Mouse (Mus musculus) liver, postnatal 0 days (tissue): ENCODE measurements around the gene Phf21a. TPM values are rescaled to one million over a fixed set of nuclear protein-coding genes. Genes with fewer than 3 reads are reported as not detected.

Source experiments
- ATAC-seq: fragments of 200-750 bp; cut with Nextera tagmentation; 2 replicates; pipeline ENCODE4 v1.8.0; 2017; ENCODE audit warnings: mild to moderate bottlenecking, moderate library complexity
- DNase-seq: peaks from one replicate; pipeline ENCODE4 v3.0.0-alpha.2; 2016
- H3K27ac ChIP-seq: fragments of 300-500 bp; sonication (generic); 2 replicates; pipeline ENCODE4 v1.5.1; 2014; ENCODE audit warnings: antibody characterized with exemption, moderate library complexity, mild to moderate bottlenecking, low read depth
- H3K27me3 ChIP-seq: fragments of 300-500 bp; sonication (generic); 2 replicates; pipeline ENCODE4 v1.6.1; 2014; ENCODE audit warnings: low read length, control low read depth, mixed read lengths; ENCODE audit not compliant: insufficient read depth
- H3K36me3 ChIP-seq: fragments of 300-500 bp; sonication (generic); replicated peaks from 2 replicates; pipeline ENCODE4 v1.6.1; 2014; ENCODE audit warnings: mild to moderate bottlenecking, control low read depth, low read length, moderate library complexity, mixed read lengths; ENCODE audit not compliant: insufficient read depth
- H3K4me1 ChIP-seq: fragments of 300-500 bp; sonication (generic); 2 replicates; pipeline ENCODE4 v1.6.1; 2014; ENCODE audit warnings: antibody characterized with exemption, mild to moderate bottlenecking, control low read depth; ENCODE audit not compliant: insufficient read depth
- H3K4me2 ChIP-seq: fragments of 300-500 bp; sonication (generic); 2 replicates; pipeline ENCODE4 v1.6.1; 2014; ENCODE audit warnings: low read depth, mild to moderate bottlenecking, low read length, moderate library complexity, mixed read lengths
- H3K4me3 ChIP-seq: fragments of 300-500 bp; sonication (generic); 2 replicates; pipeline ENCODE4 v1.5.1; 2014; ENCODE audit warnings: low read depth, low read length
- H3K9ac ChIP-seq: fragments of 300-500 bp; sonication (generic); replicated peaks from 2 replicates; pipeline ENCODE4 v1.6.1; 2014; ENCODE audit warnings: mild to moderate bottlenecking, moderate library complexity
- H3K9me3 ChIP-seq: fragments of 300-500 bp; sonication (generic); 2 replicates; pipeline ENCODE4 v1.6.1; 2016; ENCODE audit warnings: mild to moderate bottlenecking, control low read depth, low read length, mixed read lengths
- CTCF ChIP-seq: sonication (generic); IDR thresholded peaks from 2 replicates; pipeline ENCODE4 v1.5.1; 2016; ENCODE audit warnings: antibody characterized with exemption, low read depth
- EP300 ChIP-seq: IDR thresholded peaks from 2 replicates; pipeline ENCODE4 v1.6.1; 2016; ENCODE audit warnings: antibody characterized with exemption, low read depth, mild to moderate bottlenecking
- WGBS: fragments of 180-500 bp; shearing (Covaris S2); extraction: QIAGEN DNeasy Blood & Tissue Kit; methylation state at CpG from one replicate; pipeline ENCODE4 v1.1.7; 2014; ENCODE audit not compliant: insufficient replicate concordance; 5-methylcytosine and 5-hydroxymethylcytosine counted together
- polyA plus RNA-seq: library from polyadenylated mRNA; unstranded; fragments of >200 nt; fragmentation: Nextera tagmentation; extraction: Ambion mirVana; gene quantifications from 2 replicates; pipeline ENCODE4 v1.2.1, GENCODE M21; 2015

Gene Phf21a
- polyA plus RNA-seq, 1 experiment from 2014 or later = 2.7 TPM

DNA sequence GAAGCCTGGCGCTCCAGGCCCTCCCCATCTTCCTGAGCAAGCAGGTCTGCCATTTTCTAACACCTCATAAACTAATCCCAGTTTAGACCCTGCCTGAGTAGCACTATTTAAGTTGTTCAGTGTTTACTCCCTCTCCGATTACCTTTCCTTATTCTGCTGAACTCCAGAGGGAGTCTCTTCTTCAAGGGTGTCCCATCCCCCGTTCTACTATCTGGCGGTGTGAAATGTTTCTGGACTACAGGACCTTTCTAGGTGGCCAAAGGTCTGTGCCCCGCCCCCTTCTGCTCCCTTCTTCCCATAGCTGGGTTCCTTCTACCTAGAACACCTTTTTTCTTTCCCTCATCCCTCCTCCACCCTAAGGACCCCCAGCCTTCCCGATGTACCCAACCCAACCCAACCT, 32.6 kb upstream of the Phf21a start:
- 29% methylated on average over 6 of the region's 6 CpGs for WGBS
- H3K4me3 ChIP-seq = no peak overlapping the region

DNA sequence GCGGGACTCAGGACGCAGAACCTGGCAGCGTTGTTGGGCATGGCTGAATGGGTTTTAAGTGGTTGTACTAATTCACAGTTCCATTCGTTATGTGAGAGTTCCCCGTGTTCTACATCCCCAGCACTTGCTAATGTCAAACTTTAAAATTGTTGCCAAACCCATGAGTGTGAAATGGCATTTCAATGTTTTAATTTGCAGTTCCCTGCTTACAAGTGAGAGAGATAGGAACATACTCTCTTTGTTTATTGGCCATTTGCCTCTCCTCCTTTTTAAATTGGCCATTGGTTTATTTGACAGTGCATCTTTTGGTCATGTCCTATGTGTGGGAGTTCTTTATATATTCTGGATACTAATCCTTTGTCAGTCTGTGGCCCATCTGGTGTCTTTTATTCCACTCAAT, 31.6 kb upstream of the Phf21a start:
- no peak overlapping the region for H3K4me2 ChIP-seq
- H3K27me3 ChIP-seq = peaks cover 32% of the 10 kb centered on the region
- H3K27ac ChIP-seq = no peak overlapping the region
- peaks cover 16% of the 10 kb centered on the region for H3K4me1 ChIP-seq
- ATAC-seq (no peak), DNase-seq (no peak)
- H3K9ac ChIP-seq = no peak overlapping the region
- no peaks in the 10 kb centered on the region for H3K9me3 ChIP-seq
- H3K4me3 ChIP-seq = no peak overlapping the region
- H3K36me3 ChIP-seq = no peaks in the 10 kb centered on the region
- 84% methylated on average over 5 of the region's 5 CpGs for WGBS
- TF ChIP-seq CTCF (no peak), EP300 (no peak)

More for the DNA sequence above, 32.6 kb upstream of the Phf21a start:
- Histone ChIP-seq H3K4me2 (peak overlapping the region; percentile 88; the same call in 1 of the 2 replicates), H3K36me3 (no peaks in the 10 kb centered on the region), H3K9me3 (no peaks in the 10 kb centered on the region), H3K9ac (no peak overlapping the region), H3K27ac (no peak overlapping the region), H3K27me3 (peaks cover 32% of the 10 kb centered on the region), H3K4me1 (peaks cover 23% of the 10 kb centered on the region)
- DNase-seq (no peak), ATAC-seq (no peak)
- TF ChIP-seq EP300 = no peak
- TF ChIP-seq CTCF = no peak

DNA sequence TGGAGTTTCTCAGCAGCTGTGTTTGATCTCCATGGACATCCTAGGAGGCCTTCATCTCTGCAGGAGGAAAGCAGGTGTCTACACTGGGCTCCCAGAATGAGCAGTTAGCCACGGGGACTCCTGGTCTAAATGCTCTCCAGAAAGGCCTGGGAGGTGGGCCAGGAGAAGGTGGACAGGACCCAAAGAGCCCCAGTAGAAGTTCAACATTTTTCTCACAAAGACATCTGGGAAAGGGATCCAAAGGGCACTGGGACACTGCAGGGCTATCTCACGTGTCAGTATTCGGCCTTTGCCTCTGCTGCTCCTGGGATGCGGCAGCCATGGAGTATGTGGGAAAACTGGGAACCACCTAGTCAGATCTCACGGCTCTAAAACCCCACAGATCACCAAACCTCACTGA, 29.8 kb upstream of the Phf21a start:
- no peak overlapping the region for H3K4me3 ChIP-seq
- H3K36me3 ChIP-seq = no peaks in the 10 kb centered on the region
- 0 out of 2 replicates have a peak overlapping the region, but pooled peaks have one; percentile 22 for H3K27ac ChIP-seq
- no peak overlapping the region for H3K9ac ChIP-seq
- DNase-seq = no peak
- TF ChIP-seq EP300 (no peak), CTCF (no peak)
- peaks cover 16% of the 10 kb centered on the region for H3K4me1 ChIP-seq
- no peaks in the 10 kb centered on the region for H3K9me3 ChIP-seq
- H3K4me2 ChIP-seq = no peak overlapping the region
- no peak for ATAC-seq
- WGBS = 56% methylated on average over 5 of the region's 5 CpGs
- H3K27me3 ChIP-seq = peaks cover 30% of the 10 kb centered on the region

DNA sequence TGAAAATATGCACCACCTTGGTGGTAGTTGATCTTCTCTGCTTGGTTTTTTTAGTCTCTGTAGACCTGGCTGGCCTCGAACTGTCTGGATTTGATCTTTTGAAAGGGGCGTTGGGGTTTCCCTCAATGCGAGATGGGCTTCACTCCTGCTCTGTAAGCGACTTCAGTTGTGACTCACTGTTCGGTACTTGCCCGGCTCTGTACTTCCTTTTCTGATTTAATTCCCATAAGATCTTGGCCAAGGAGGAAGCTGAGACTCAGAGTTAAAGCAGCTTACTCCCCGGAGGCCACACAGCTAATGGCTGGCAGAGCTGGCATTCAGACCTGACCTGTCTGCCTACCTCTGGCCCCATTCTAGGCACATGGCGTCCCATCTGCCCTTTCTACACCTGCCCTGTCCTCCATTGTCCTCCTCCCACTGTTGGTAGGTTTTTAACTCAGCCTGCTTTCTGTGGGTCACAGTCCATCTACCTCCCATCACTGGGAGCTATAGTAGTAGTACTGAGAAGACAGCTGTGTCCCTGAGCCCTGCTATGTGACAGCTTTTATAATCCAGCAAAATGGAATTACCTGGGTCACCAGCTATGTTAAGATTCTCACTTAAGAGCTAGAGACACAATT, 27.5 kb upstream of the Phf21a start:
- 0 out of 2 replicates have a peak, but pooled peaks cover 2% of the 10 kb centered on the region for H3K4me1 ChIP-seq
- DNase-seq = no peak
- no peak overlapping the region for H3K9ac ChIP-seq
- TF ChIP-seq CTCF (no peak), EP300 (no peak)
- no peak overlapping the region for H3K27ac ChIP-seq
- peaks cover 10% of the 10 kb centered on the region for H3K27me3 ChIP-seq
- WGBS = 49% methylated on average over 8 of the region's 8 CpGs
- no peaks in the 10 kb centered on the region for H3K36me3 ChIP-seq
- H3K4me3 ChIP-seq = no peak overlapping the region
- 0 out of 2 replicates have a peak, but pooled peaks have one; percentile 44 for ATAC-seq
- no peaks in the 10 kb centered on the region for H3K9me3 ChIP-seq
- no peak overlapping the region for H3K4me2 ChIP-seq

DNA sequence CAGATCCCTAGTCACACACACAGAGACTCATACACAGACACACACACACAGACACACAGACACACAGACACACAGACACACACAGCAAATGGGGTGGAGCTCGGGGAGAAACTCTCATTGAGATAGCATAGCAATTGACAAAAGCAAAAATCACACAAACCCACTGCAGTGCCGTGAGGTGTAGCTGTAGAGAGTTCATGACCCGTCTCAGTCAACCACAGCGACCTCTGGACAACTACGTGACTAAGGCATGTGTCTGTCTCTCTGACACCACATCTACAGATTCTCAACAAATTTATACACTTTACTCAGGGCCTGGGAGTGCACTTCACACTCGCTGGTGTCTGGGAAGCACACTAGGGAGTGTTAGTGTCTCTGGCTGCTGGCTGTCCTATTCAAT, 27.0 kb upstream of the Phf21a start:
- Histone ChIP-seq H3K27ac (no peak overlapping the region), H3K9ac (no peak overlapping the region), H3K4me2 (no peak overlapping the region), H3K4me1 (0 out of 2 replicates have a peak, but pooled peaks cover 2% of the 10 kb centered on the region), H3K4me3 (no peak overlapping the region), H3K9me3 (no peaks in the 10 kb centered on the region), H3K36me3 (no peaks in the 10 kb centered on the region), H3K27me3 (peaks cover 4% of the 10 kb centered on the region; the same call in 1 of the 2 replicates)
- peak; percentile 67 for ATAC-seq
- WGBS = 60% methylated on average over 6 of the region's 6 CpGs
- no peak for DNase-seq
- TF ChIP-seq CTCF (no peak), EP300 (no peak)

DNA sequence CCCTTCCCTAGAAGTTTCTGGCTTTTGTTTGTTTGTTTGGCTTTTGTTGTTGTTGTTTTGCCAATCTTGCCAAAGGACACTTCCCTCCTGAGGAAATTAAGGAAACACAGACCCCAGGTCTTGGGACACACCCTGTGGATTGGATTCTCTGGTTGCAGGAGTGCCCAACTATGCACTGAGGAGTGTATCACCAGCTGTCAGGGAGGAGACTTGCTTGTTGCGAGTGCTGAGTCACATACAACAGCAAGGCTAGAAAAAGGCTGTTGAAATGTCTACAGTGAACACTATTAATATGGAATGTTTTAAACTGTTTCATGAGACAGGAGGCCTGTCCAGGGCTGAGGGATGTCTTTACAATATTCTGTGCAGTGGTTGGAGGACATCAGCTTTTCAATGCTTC, 26.0 kb upstream of the Phf21a start:
- TF ChIP-seq EP300 (no peak), CTCF (no peak)
- no peaks in the 10 kb centered on the region for H3K36me3 ChIP-seq

More for the DNA sequence above, 26.0 kb upstream of the Phf21a start:
- Histone ChIP-seq H3K9me3 (no peaks in the 10 kb centered on the region), H3K4me2 (no peak overlapping the region), H3K27ac (no peak overlapping the region), H3K4me3 (no peak overlapping the region), H3K9ac (no peak overlapping the region), H3K27me3 (no peaks in the 10 kb centered on the region), H3K4me1 (0 out of 2 replicates have a peak, but pooled peaks cover 2% of the 10 kb centered on the region)
- ATAC-seq = no peak
- 62% methylated on average over 1 of the region's 1 CpGs for WGBS
- DNase-seq = no peak
